Mouse (Mus musculus) CD8-positive naive resting alpha-beta T cell, adult 2 months (primary cell): ENCODE data around the gene Rfx2.

Experiments
- DNase-seq, 2 experiments: peaks; one replicate each; pipeline ENCODE4 v3.0.0; 2022; ENCODE audit warnings: low read depth in 2 of 2, low spot score in 2 of 2

The Rfx2 gene

GRCm38 (mm10) chr17:56788886-56789285, 41.9 kb downstream of the Rfx2 start:
- DNase-seq, result no peak

DNA sequence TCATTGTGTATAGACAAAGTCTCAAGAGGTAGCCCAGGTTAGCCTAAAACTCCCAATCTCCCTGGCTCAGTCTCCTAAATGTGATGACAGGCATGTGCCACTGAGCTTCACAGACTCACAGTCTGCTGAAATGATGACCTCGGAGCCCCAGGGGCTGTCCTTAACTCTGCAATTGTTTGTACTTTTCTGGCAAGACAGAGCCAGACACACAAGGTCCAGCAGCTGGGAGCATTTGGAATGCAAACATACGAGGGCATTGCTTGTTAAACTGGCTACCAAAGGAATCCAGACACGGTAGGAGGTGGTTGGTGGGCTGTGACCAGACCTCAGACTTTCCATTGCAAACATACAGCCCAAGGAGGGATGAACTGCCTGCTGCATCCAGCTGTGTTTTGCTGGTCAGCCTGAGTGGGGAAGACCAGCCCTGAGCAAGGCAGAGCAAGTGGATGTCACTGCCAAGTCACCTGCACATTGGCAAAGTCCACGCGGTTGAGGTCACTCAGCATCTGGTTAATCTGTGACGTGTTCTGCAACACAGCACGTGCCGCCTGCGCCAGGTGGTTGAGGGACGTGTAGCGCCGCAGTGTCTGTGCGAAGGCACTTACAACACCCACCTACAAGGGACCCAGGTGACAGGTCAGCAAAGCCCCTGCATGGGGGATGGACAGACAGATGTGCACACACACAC, 50.4 kb downstream of the Rfx2 start:
- no peak for DNase-seq

- no peak for DNase-seq
Observed at GRCm38 (mm10) chr17:56778779-56779362, 51.9 kb downstream of the Rfx2 start.

DNA sequence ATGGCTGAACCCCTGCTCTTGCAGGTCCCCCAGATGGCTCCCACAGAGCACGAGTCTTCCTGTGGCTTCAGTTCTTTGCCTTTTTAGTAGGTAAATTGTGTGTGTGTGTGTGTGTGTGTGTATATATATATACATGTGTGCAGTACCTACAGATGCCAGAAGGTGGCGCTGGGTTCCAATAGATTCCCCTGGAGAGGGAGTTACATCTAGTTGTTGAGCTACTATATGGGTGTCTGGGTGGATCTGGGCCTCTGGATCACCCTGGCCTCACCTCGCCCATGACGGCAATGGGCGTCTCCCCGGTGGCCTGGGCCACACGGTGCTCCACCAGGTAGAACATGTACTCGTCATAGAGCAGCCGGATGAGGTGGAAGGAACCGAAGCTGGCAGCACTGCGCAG, 53.2 kb downstream of the Rfx2 start:
- DNase-seq, result peak in 1 of 2 experiments; percentile 25

DNA sequence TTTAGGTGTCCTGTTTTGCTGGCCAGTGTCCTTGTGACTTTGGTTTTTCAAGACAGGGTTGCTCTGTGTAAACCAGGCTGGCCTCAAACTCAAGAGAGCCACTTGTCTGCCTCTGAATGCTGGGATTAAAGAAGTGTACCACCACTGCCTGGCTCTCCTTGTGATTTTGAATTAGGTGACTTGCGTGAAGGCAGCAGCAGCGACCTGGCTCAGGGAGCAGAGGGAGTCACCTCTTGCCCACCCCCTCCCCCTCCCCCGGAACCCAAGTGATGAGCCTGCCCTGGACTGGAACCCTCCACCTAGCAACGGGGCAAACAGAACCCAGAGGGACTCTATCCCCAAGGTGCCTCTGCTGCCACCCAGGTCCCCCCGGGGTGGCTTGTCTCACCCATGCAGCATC, 60.9 kb downstream of the Rfx2 start, which contains the start of gene Prr22:
TSS of gene Prr22 (plus strand) at position 301 of the 400 bp plus-strand sequence.
- no peak for DNase-seq

GRCm38 (mm10) chr17:56768941-56769340, 61.9 kb downstream of the Rfx2 start:
- DNase-seq, result no peak

DNA sequence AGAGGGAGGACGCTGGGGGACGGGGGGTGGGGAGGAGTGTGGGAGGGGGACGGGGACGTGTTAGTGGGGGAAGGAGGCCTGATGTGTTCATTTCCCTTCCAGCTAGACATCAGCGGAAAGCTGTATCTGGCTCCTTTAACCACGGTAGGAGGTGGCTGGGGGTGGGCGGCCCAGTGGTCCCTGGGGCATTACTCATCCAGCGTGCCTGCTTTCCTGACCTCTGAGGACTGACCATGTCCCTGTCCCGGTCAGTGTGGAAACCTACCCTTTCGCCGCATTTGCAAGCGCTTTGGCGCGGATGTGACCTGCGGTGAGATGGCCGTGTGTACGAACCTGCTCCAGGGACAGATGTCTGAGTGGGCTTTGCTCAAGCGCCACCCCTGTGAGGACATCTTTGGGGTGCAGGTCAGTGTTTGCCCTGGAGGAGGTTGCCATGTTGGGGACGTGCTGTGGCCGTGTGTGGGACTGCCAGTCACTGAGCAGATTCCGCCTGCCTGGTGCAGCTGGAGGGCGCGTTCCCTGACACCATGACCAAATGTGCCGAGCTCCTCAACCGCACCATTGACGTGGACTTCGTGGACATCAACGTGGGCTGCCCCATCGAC, 63.2 kb downstream of the Rfx2 start:
- no peak for DNase-seq

DNA sequence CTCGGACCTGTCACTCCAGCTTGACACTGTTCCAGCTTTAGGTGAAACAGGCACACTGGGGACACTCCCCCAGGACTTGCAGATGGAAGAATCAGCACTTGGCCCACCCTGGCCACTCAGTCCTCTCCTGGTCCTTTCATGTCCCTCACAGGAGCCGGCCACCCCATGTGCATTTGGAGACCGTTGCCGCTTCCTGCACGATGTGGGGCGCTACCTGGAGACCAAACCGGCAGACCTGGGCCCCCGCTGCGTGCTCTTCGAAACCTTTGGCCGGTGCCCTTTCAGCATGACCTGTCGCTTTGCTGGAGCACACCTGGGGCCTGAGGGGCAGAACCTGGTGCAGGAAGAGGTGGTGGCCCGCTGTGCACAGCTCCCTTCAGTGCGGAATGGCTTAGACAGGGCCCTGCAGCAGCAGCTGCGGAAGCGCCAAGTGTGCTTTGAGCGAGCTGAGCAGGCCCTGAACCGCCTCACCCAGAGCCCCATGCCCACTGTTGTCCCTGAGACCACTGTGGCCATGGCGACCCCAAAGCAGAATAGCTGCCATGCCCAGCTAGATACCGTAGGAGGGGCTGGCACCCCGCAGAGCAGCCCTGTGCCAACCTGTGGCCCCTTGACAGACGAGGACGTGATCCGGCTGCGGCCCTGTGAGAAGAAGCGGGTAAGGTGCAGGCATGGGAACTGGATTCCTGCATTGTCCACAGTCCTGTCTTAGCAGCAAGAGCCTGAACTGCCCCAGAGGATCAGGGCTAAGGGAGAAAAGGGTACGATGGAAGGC, 64.0 kb downstream of the Rfx2 start:
- no peak for DNase-seq

DNA sequence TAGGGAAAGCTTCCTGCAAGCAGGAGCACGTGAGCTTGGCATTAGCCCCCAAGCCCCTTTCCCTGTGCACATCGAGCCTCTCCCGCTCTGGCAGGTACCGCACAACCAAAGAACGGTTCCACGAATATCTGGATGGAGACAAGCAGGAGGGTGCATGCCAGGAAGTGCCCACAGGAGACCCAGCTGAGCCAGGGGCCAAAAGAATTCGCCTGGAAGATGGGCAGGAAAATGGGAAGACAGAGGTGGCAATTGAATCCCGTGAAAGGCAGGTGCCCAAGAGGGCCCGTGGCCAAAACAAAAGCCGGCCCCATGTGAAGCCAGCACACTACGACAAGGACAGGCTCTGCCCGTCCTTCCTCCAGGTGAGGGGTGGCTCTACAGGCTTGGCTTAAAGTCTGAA, 65.4 kb downstream of the Rfx2 start:
- DNase-seq, result no peak

DNA sequence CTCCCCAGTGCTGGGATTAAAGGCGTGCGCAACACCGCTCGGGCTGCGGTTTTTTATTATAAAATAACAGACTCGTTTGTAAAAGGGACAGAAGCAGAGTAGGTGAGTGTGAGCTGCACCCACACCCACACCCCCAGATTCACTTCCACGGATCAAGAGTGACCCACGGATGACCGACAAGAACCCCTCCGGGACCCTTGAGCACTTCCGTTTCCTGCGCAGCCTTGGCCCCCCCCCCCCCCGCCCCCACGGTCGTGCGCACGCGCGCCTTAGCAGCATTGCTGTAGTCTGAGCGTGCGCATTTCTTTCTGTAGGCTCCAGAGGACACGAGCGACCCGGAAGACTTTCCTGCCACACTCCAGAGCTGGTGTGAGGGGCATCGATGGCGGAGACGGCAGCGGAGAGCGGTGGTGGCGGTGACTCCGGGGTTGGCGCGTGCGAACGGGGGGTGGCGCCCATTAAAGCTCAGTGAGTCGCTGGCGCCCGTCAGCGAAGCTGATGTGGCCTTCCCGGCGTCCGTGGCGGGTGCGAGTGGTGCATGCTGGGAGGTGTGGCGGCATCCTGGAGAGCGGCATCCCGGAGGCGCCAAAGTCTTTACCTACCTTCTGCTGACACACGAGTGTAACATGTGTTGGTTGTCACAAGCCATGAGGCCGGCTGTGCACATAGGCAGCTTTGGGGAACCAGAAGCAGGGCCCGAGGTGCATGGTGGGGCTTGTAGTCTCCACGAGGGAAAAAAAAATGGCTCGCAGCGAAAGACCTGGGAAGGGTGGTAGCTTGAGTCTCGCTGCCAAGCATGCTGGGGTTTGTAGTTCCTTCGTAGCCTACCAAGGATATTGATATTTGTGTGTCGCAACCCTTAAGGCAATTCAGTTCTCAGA, 66.1 kb downstream of the Rfx2 start, which contains the start of gene Dus3l:
TSS of gene Dus3l (plus strand) at position 284 of the 881 bp plus-strand sequence.
- DNase-seq, result peak; percentile 83 to 87

DNA sequence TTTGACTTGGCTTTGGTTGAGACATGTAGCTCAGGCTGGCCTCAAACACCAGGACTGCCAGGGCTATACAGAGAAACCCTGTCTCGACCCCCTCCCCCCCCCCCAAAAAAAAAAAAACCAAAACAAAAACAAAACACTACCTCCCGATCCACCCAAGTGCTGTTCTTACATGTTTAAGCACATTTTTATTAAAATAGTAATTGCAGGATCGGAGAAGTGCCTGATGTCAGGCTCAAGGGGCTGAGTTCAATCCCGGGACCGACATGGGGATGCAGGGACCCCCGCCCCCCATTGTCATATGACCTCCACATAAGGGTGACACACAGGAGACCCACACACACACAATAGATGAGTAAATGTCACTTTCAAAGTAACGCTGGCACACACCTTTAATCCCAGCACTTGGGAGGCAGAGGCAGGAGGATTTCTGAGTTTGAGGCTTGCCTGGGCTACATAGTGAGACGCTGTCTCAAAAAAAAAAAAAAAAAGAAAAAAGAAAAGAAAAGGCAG, 67.0 kb downstream of the Rfx2 start:
- DNase-seq, result no peak

- peak; percentile 39 to 66 for DNase-seq
Observed at GRCm38 (mm10) chr17:56762769-56763731, 67.8 kb downstream of the Rfx2 start.

GRCm38 (mm10) chr17:56761991-56762410, 68.8 kb downstream of the Rfx2 start:
- peak; percentile 72 to 81 for DNase-seq

DNA sequence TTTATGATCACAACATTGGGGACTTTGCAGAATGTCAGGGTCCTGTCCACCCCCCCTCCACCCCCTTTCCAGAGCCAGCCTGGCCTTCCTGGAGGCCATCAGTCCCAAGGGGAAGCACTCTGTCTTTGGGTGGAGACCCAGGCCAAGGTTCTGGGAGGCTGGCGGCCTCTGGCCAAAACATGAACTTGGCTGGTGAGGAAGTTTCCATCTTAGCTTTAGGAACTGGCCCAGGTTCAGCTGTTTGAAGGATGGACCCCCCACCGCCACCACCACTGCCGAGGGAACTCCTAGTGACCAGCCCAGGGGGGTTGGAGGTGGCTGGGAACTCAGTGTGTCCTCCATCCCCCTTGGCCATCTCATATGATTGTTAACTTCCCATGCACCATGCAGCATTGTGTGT, 69.7 kb downstream of the Rfx2 start:
- DNase-seq, result no peak

DNA sequence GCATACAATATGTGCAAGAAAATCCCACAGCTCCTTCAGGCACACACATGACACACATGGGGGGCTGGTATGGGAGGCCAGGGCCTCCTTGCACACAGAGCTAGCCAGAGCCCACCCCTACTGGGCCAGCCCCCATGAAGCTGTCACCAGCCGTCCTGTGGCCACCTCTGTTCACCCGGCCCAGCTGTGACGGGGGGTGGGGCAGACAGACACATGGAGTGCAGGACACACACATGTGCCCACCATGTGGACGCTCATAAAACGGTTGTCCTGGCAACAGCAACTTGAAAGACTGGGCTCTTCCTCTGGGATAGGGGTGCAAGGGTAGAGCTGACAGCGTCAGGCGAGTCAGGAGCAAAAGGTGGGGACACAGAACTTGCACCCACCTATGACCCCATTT, 71.6 kb downstream of the Rfx2 start:
- no peak for DNase-seq

DNA sequence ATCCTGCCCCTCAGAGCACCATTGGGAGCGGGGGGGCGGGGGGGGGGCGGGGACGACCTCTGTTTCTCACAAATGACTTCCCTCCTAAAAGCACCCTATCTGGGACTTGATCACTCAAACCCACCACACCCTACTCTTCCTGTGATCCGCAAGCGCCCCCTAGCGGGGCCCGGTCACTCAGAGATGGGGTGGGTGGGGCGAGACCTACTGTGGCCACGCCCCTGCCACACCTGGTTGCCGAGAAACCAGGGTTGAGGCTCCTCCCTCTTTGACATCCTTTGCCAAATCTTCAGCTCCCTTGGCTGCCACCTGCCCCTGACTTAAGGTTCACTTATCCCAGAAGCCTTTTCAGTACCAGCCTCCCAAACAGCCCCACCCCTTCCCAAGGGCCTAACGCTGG, 72.7 kb downstream of the Rfx2 start:
- peak; percentile 75 to 86 for DNase-seq

DNA sequence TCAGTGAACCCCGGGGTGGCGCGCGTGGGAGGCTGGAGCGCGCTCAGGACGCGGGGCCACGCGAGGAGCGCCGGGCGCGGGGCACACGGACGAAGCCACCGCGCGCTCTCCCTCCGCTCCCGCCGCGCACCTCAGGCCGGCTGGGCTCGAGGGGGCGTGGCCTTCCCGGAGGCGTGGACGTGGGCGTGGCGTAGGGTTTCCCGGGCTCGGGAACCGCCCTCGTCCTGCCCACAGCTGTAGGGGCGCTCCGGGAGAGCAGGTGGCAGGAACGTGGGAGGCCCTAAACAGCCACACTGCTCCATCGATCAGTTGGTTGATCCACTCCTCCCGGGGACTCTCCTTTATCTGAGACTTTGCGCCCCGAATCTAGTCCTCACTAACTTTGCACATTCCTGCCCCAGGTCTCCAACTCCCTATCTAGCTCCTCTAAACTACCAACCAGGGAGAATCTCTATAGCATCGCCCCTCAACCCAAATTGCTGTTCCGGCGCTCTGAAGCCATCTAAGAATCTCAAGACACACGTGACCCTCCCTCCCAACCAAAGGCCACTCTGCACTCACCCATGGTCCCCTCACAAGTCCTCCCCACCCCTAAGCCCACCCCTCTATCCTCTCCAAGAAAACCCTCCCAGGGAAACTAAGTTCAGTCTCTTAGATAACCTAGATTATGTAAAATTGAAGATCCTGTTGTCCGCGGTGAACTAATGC, 73.2 kb downstream of the Rfx2 start, which contains the start of gene Nrtn:
TSS of gene Nrtn (minus strand) at position 115 of the 708 bp plus-strand sequence.
- DNase-seq, result no peak

DNA sequence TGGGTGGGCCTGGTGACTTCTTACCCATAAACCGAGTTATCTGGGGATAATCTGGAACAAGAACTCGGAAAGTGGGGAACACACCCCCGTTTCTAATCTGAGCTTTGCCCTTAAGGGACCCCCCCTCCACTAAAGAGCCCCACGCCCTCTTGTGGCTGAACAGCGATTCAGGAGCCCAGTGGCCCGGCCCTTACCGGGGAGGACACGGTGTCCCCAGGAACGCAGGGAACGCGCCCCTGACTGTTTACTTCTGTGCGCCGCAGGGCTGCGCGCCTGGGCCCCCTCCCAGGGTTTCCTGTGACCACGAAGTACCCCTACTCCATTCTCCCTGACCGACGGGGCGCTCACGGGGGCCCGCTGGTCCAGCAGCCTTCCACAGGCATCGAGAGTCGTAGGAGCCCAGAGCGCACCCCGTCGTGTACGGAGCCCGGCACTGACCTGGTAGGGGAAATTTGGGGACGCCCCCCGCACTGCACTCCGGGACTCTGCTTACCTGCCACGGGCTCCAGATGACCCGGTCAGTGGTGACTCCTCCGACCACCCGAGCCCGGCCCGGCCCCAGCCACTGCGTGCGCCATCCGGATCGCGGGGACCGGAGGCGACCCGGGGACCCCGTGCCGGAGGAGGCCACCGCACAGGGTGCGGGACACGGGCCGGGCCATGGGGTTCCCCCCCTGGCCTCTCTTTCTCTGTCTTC, 74.0 kb downstream of the Rfx2 start:
- no peak for DNase-seq
